Mouse (Mus musculus) liver, adult 2 months (tissue): ENCODE measurements around the gene Ddn.
A peak's percentile ranks its signal among the peaks of the same experiment; 100 is the strongest.

Experiments
- CTCF ChIP-seq: fragments of 200-500 bp; IDR thresholded peaks from 2 replicates; pipeline ENCODE4 v1.5.1; 2011; ENCODE audit warnings: low read depth, low read length, control low read depth
- POLR2A ChIP-seq: fragments of 200-500 bp; IDR thresholded peaks from 2 replicates; pipeline ENCODE4 v1.6.1; 2011; ENCODE audit warnings: low read length, control low read depth; ENCODE audit not compliant: insufficient read depth; ENCODE audit errors: extremely low read depth

DNA sequence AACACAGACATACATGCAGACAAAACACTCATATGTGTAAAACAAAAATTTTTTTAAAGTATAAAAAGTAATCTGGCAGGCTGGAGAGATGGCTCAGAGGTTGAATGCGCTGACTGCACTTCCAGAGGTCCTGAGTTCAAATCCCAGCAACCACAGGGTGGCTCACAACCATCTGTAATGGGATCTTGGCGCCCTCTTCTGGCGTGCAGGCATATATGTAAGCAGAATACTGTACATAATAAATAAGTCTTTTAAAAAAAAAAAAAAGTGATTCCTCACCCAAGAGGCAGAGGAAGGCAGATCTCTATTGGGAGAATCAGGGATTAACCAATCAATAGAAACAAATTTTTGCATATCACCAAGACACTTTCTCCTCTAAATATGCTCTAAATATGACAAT is 14.1 kb upstream of the Ddn start:
- TF ChIP-seq POLR2A (no peak), CTCF (peak; percentile 32)
